Mouse (Mus musculus): Measurements from ENCODE around the gene Myrfl. TPM values are rescaled to one million over a fixed set of nuclear protein-coding genes. Genes with fewer than 3 reads are reported as not detected.

Gene Myrfl
- polyA plus RNA-seq, 1 experiment from 2014 or later, result 0.09 TPM

Other genes starting within 250 kb of the Myrfl start
- gene Rab3ip, start 53.9 kb upstream of the Myrfl start, polyA plus RNA-seq (2015; fragmentation: Nextera tagmentation; extraction: Ambion mirVana), result 38.6 and 40.4 TPM in 2 replicates
- gene Gm10271, start 75.7 kb upstream of the Myrfl start, polyA plus RNA-seq (2015; fragmentation: Nextera tagmentation; extraction: Ambion mirVana), result not detected in 2 replicates
- 0.82 and 1.0 TPM in 2 replicates for gene Best3, start 89.4 kb upstream of the Myrfl start, polyA plus RNA-seq (2015; fragmentation: Nextera tagmentation; extraction: Ambion mirVana)
- not detected in 2 replicates for gene Lrrc10, start 148.4 kb upstream of the Myrfl start, polyA plus RNA-seq (2015; fragmentation: Nextera tagmentation; extraction: Ambion mirVana)
- 264 and 268 TPM in 2 replicates for gene Cct2, start 166.9 kb upstream of the Myrfl start, polyA plus RNA-seq (2015; fragmentation: Nextera tagmentation; extraction: Ambion mirVana)